Mouse (Mus musculus): ENCODE data around the gene Cul9. TPM values are rescaled to one million over a fixed set of nuclear protein-coding genes. Genes with fewer than 3 reads are reported as not detected.
"Not testable (repeated sequence)": the region's sequence is repeated elsewhere in the genome, so short reads cannot be mapped to it uniquely, and the experiment has no call there.

Cul9 gene
- total RNA-seq (2021), result 10 to 100 TPM; 11.2 to 11.4 TPM
- long read RNA-seq, experiment 1, partial matches to known transcripts, result 4 of 9 reads
- long read RNA-seq, experiment 1, other reads (novel, unspliced or antisense), result 4 of 9 reads
- long read RNA-seq, experiment 2, partial matches to known transcripts, result 5 of 7 reads
- long read RNA-seq, experiment 2, other reads (novel, unspliced or antisense), result 2 of 7 reads

DNA sequence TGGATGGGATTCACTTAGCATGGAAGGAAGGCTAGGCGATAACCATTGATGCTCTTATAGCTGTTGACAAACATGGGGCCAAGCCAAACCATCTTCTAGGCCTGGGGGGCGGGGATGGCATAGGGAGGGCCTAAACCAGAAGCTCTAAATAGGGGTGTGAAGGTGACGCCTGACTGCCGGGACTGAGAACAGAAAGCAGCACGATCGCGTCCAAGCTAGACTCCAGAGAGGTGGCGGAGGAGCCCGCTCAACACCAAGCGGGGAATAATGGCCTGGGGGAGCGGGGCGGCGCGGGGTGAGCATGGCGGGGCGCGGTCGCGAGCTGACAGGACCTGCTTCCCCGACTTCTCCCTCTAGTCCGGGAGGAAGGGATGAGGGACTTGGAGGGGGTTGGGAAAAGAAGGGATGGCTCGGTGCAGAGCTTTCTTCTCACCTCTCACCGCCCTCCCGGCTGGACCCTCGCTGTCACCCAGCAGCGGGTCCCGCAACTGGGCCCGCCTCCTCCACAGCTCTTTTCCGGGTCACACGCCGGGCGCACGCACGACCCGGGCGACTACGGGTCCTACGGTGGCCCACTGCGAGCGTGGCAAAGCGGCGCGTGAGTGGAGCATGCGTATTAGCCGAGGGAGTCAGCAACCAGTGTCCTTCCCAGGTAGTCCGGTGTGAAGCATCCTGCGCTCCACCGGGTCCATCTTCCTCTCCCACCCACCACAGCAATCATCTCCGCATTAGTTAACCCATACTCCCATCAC is at the start of gene Cul9:
Gene Cul9 (minus strand): TSS at position 576 of the 752 bp plus-strand sequence.
- intact Hi-C loops (cut with DNase I), result no loop called here
- DNase-seq, result peak; percentile 63 to 67

- intact Hi-C loops (cut with DNase I), result no loop called here
- DNase-seq, result no peak
Measured at GRCm38 (mm10) chr17:46595336-46595735, 49.1 kb upstream of the Cul9 start.

DNA sequence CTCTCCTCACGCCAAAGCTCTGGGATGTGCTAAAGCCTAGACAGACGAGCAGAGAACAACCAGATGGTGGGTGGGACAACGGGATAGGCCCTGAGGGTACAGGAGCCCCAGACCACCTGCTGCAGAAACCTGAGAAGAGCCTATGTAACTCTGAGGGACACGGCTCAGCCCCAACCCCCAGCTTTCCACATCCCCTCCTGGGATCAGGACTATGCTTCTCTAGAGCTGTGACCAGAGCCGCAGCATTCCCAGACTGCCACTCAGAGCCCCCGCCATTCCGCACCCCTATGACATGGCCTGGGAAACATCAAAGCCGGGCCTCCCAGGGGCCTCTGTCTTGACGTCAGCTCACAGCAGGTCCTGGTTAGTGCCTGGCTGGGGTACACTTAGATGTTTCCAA is 48.4 kb upstream of the Cul9 start:
- no peak for DNase-seq
- intact Hi-C loops (cut with DNase I), result loop anchor here (5.0 kb wide), 1 partner anchor 67 kb away; no protein-coding TSS in a partner anchor

DNA sequence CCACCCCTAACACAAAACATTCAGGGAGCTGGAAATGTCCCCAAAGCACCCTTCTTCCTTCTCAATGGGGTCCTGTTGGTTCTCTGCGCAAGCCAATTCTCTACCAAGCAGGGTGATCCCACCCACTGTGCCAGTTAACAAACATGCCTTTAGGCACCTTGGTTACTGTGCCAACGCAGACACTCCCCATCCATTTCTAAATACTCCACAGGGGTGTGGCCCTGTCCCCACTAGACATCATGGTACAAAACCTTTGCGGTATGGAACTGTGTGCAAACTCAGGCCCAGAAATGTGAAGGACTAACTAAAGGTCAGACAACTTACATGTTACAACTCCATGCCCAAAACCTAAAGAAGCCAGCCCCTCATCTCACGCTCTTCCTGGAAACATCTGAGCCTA is 46.9 kb upstream of the Cul9 start:
- intact Hi-C loops (cut with DNase I), result loop anchor here (5.0 kb wide), 1 partner anchor 66 kb away; no protein-coding TSS in a partner anchor
- no peak for DNase-seq

DNA sequence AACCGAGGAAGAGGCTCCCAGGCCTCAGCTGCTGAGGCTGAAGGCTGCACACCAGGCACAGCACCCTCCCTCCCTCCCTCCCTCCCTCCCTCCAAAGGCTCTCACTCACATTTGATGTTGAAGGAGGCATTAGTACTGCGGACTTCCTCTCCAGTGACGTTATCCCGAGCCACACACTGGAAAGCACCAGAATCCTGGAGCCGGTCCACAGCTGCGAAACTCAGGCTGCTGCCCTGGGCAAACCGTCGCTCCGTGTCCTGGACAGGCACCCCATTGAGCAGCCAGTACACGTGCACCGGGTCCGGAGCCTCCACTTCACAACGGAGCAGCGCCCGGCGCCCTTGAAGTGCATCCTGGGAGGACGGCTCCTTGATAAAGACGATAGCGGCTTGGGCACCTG is 45.2 kb upstream of the Cul9 start:
- intact Hi-C loops (cut with DNase I), result loop anchor here (5.0 kb wide), 1 partner anchor 64 kb away; no protein-coding TSS in a partner anchor

GRCm38 (mm10) chr17:46590439-46590838 is 44.3 kb upstream of the Cul9 start:
- intact Hi-C loops (cut with DNase I), result loop anchor here (5.0 kb wide), 1 partner anchor 63 kb away; no protein-coding TSS in a partner anchor
- no peak for DNase-seq

More for the DNA sequence above, 45.2 kb upstream of the Cul9 start:
- no peak for DNase-seq

DNA sequence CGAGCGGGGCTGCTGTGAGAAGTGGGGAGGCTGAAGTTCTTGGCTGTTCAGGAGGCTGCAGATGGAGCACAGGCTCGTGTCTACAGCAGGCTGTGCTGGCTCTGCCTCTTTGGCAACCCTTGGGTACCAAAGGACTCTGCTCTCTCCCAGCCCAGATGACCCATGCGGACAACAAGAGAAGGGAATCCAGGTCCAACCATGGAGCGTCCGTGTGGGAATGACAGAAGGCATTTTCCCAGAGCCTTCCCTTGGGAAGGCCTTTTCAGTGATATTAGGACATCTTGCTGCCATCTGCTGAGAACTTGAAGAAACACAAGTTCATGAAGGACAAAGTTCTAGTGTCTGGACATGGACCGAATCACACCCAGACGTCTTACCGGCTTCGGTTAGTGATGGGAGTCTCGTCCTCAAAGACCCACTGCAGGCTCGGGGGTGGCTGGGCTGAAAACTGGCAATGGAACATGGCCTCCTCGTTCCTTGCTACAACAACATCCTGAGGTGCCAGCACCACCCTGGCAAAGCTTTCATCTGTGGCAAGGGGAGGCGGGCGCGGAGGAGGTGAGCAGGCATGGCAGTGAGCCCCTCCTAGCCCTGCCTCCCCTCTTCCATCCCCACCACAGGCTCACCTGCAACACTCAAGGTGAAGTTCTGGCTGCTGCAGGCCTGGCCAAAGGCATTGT is 43.6 kb upstream of the Cul9 start:
- intact Hi-C loops (cut with DNase I), result loop anchor here (5.0 kb wide), 1 partner anchor 62 kb away; no protein-coding TSS in a partner anchor
- no peak for DNase-seq

GRCm38 (mm10) chr17:46588913-46589312 is 42.7 kb upstream of the Cul9 start:
- no peak for DNase-seq
- intact Hi-C loops (cut with DNase I), result no loop called here

- intact Hi-C loops (cut with DNase I), result no loop called here
- no peak for DNase-seq
Measured at GRCm38 (mm10) chr17:46588173-46588572, 42.0 kb upstream of the Cul9 start.

GRCm38 (mm10) chr17:46586327-46586726 is 40.1 kb upstream of the Cul9 start:
- no peak for DNase-seq
- intact Hi-C loops (cut with DNase I), result no loop called here

DNA sequence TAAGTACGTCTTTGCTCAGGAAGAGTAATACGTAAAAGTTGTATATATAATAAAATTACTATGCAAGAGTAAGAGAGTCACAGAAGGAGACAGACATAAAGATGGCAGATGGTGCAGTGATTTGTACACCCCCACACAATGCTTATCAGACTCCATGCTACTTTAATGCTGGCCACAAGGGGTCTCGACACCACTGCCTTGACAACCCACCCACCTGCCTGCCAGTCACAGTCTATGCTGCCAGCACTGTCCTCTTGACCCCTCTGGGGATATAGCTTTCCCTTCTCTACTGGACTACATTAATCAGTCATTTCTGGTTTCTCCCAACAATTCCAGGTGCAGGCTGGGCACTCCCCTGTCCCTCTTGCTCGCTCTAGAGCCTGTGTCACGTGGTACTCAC is 32.5 kb upstream of the Cul9 start:
- no peak for DNase-seq
- intact Hi-C loops (cut with DNase I), result loop anchor here (5.0 kb wide), 1 partner anchor 139 kb away; no protein-coding TSS in a partner anchor

- no peak for DNase-seq
- intact Hi-C loops (cut with DNase I), result loop anchor here (5.0 kb wide), 1 partner anchor 141 kb away; no protein-coding TSS in a partner anchor
Measured at GRCm38 (mm10) chr17:46576070-46576469, 29.9 kb upstream of the Cul9 start.

DNA sequence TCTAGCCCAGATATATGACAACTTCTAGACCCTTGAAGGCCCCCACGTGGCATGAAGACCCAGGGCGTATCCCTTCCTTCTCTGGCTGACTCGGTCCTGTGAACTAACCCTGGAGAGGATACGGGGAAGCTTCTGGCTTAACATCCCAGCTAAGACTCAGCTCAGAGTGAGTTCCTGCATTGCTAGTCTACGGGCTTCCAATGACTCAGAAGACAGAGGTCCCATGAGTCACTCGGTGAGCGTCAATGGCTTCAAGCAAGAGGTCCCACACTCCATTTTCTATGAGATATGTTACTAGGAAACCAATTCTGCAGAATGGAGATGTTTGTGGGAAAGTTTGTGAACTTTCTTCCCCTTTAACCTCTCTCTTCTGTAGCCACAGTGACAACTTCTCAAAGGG is 28.3 kb upstream of the Cul9 start:
- intact Hi-C loops (cut with DNase I), result no loop called here
- DNase-seq, result no peak

DNA sequence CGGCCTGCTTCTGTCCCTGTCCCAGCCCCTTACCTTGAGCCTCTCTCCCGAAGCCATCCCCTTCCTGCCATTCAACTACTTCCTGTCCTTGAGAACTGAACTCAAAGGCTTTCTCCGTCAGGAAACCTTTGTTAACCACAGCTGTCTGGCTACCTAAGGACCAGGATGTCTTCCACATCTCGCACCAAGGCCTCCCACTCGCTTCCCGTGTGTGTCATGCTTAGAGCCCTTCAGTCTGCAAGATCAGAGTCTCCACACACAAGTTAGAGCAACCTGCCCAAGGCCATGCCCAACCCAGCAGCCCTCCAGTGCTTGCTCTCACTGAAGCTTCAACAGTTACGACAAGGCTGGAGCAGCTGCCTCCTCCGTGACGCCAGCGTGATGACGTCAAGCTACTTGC is 24.8 kb upstream of the Cul9 start:
- intact Hi-C loops (cut with DNase I), result no loop called here
- no peak for DNase-seq

- intact Hi-C loops (cut with DNase I), result no loop called here
Measured at GRCm38 (mm10) chr17:46559146-46559545, 13.0 kb upstream of the Cul9 start.

GRCm38 (mm10) chr17:46558151-46558550 is 12.0 kb upstream of the Cul9 start:
- intact Hi-C loops (cut with DNase I), result no loop called here
- no peak for DNase-seq

More at GRCm38 (mm10) chr17:46559146-46559545, 13.0 kb upstream of the Cul9 start:
- no peak for DNase-seq

DNA sequence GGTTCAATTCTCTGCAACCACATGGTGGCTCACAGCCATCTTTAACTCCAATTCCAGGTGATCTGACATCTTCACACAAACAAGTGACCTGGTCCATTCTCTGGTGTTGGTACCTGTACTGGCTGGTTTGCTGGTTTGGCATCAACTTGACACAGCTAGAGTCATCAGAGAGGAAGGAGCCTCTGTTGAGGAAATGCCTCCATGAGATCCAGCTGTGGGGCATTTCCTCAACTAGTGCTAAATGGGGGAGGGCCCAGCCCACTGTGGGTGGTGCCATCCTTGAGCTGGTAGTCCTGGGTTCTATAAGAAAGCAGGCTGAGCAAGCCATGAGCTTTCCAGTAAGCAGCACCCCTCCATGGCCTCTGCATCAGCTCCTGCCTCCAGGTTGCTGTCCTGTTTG is 11.1 kb upstream of the Cul9 start:
- intact Hi-C loops (cut with DNase I); DNase-seq: not testable (repeated sequence)

- intact Hi-C loops (cut with DNase I), result no loop called here
- DNase-seq, result no peak
Measured at GRCm38 (mm10) chr17:46556584-46556945, 10.4 kb upstream of the Cul9 start.

- intact Hi-C loops (cut with DNase I), result no loop called here
Measured at GRCm38 (mm10) chr17:46555673-46556583, 9.7 kb upstream of the Cul9 start, which contains the start of gene Srf. Srf (minus strand) TSS chr17:46556175.

More at GRCm38 (mm10) chr17:46555673-46556583, 9.7 kb upstream of the Cul9 start, which contains the start of gene Srf:
- peak; percentile 88 to 95 for DNase-seq

Data from gastrocnemius, postnatal 36 days (tissue).